Mouse (Mus musculus): ENCODE results near the gene Pemt.
"Not testable (repeated sequence)": the region's sequence is repeated elsewhere in the genome, so short reads cannot be mapped to it uniquely, and the experiment has no call there.

The Pemt gene

DNA sequence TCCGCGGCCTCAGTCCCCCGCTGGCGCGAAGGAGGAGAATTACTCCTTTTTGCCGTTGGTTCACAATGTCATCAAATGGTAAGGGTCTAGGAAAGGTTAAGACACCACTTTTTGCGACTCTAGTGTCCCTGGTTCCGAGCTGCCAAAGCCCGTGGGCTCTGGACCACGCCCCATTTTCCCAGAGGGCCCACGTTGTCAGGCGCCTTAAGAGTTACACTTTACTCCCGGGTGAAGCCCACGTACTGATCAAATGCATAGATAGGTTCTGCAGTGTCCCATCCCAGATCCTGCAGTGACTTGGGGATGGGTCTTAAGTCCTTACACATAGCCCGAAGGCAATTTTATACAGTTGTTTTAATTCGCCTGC, 97.9 kb downstream of the Pemt start:
- no peak for DNase-seq (ENCODE audit: low spot score)

DNA sequence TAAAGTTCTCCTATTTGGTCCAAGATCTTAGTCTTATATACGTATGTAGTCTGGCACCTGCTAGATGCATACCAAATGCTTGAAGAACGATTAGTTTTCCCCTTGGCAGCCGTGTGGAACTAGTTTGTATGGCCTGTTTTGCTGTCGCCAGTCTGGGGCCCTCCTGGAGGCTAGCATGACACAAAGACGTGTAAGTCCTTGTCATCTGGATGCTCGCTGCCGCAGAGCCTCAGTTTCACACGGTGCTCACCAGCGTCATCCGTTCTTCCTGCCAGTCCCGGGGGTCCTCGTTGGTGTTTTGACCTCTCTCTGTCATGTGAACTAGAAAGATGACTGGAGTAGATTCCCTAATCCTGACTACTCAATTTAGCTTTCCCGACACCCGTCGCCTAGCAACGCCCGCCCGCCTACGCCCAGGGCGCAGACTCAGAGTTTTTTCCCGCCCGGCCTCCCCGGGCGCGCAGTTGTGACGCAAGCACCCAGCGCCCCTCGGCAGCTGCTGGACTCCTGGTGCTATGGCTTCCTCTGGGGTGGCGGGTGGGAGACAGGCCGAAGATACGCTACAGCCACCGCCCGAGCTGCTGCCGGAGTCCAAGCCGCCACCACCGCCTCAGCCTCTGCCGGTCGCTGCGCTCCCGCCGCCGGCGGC, 98.4 kb downstream of the Pemt start, which contains the start of gene Med9:
Med9 (plus strand) TSS at position 455 of the 649 bp plus-strand sequence.
- DNase-seq (ENCODE audit: low spot score): peak; percentile 92

GRCm38 (mm10) chr11:59944855-59945254, 101.4 kb downstream of the Pemt start:
- not testable (repeated sequence) for DNase-seq (ENCODE audit: low spot score)

DNA sequence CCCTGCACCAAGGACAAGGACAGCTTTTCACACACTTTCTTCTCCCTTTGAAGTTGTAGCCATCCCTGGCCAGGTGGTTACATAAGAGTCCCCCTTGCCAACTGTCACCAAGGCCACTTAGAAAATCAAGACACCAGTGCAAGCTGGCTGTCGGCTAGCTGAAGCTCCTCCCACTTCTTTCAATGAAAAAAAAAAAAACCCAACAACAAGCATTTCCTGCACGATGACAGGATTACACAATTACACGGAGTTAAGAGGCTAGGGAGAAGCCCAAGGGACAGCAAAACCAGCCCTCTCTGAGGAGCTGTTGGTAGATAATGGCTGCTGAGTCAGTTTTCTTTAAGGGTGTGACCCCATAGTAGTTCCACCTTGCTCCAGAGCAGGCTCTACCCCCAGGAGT, 104.9 kb downstream of the Pemt start:
- no peak for DNase-seq (ENCODE audit: low spot score)

GRCm38 (mm10) chr11:59940645-59941044, 105.6 kb downstream of the Pemt start:
- DNase-seq (ENCODE audit: low spot score): no peak

DNA sequence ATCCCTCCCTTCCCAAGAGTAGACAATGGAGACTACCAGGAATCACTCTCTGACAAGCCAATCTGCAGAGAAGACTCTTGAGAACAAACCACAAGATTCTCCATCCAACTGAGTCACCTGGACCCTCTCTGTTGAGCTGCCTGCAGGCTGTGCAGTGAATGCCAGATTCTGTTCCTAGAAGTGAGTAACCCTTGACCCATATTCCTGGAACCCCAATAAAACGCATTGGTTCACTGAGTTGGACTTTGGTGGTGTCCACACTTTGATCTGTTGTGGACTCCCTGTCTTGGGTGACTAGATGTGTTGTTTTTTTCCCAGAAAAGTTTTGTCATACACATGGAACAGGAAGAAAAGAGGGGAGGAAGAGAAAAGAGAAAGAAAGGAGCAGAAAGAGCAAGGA, 106.5 kb downstream of the Pemt start:
- DNase-seq (ENCODE audit: low spot score): no peak

GRCm38 (mm10) chr11:59937615-59938014, 108.7 kb downstream of the Pemt start:
- DNase-seq (ENCODE audit: low spot score): peak; percentile 86

DNA sequence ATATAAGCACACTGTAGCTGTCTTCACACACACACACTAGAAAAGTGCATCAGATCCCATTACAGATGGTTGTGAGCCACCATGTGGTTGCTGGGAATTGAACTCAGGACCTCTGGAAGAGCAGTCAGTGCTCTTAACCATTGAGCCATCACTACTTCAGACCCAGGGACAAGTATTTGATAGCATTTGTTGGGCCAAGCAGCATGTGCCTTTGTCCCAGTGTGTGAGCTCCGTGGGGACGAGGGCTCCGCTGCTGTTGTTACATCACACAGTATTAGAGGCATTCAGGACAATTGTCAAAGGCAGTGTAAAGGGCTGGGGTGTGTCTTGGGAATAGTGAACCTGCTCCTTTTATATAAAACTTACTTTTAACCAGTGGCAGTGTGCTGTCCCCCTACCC, 109.3 kb downstream of the Pemt start:
- DNase-seq (ENCODE audit: low spot score): no peak

DNA sequence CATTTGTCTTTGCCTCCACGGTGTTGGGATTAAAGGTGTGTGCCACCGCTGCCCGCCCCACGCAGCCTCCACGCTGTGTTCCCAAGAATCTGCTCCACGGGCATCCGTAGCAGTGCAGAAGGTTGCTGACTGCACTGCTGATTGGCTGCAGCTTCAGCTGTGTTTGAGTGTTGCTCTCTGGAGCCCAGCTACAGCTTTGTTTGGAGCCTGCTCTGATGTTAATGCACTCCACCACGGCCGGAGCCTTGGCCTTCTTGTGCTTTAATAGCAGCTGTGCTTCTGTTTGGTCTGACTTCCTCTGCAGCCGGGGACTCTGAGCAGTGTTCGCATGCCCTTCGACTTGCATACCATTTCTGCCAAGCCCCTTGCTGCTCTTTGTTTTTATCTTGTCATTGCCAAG, 112.3 kb downstream of the Pemt start:
- DNase-seq (ENCODE audit: low spot score): peak; percentile 65

DNA sequence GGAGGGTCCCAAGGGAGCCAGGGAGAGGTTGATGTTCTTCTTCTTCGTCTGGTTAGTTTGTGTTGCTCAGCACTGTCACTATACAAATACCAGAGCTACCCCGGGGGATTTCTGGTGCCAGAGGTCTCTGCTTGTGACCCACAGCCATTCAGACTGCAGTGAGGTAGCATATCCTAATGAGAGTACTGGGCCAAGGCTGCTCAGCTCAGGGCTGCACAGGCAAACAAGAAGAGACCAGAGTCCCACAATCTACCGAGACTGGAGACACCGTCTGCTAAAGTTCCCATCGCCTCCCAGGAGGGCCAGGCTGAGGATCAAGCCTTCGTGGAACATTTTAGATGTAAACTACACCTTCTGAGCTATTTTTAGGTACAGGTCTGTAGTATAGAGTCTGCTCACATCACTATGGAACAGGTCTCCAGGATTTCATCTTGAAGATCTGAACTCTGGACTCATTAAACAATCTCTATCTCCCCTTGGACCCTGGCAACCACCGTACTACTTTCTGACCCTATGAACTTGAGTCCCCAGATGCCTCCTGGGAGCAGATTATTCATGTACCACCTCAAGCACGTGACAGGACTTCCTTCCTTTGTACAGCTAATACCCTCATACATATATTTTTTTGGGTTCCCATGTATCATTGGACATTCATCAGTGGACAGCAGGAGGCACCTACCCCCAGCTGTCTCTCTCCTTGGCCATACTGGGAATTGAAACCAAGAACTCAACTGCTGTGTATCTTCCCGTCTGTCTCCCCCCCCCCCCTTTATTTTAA, 113.5 kb downstream of the Pemt start:
- DNase-seq (ENCODE audit: low spot score): no peak

- DNase-seq (ENCODE audit: low spot score): no peak
Observed at GRCm38 (mm10) chr11:59930031-59930430, 116.3 kb downstream of the Pemt start.

GRCm38 (mm10) chr11:59921265-59921664, 125.0 kb downstream of the Pemt start:
- no peak for DNase-seq (ENCODE audit: low spot score)

All from ovary, adult 18-20 months (tissue).